9 mouse cellular contexts compared by ENCODE assay signal in genomic region chr13:37579775-37580174, GRCm38 (mm10).
DNase-seq lines count a peak whose midpoint lies in the region; ATAC-seq and TF ChIP-seq lines count a peak whose summit lies in the region.
"Had no signal": no experiment of that assay in that cellular context is flagged by ENCODE, and none has a peak within 500 bp of the region (broad histone marks: within the 10 kb centered on the region; RNA-seq: fewer than 3 reads in every experiment).

No protein-coding gene starts in this region.

- H3K4me1 ChIP-seq in embryonic facial prominence, embryonic 10.5 days = peaks cover 5% of the 10 kb centered on the region
- H3K4me1 ChIP-seq in hindbrain, embryonic 13.5 days (replicated peaks) = peaks cover 8% of the 10 kb centered on the region; the same call in 1 of the 2 replicates
- peaks cover 9% of the 10 kb centered on the region; the same call in 1 of the 2 replicates for H3K4me1 ChIP-seq in midbrain, embryonic 16.5 days (ENCODE audit: control insufficient read depth, insufficient read depth, low read length)
- H3K4me1 ChIP-seq in heart, adult 2 months (ENCODE audit: control insufficient read depth, insufficient read depth, low read length) = no peaks in the 10 kb centered on the region

- TF ChIP-seq EP300 in heart, adult 2 months (IDR thresholded peaks at IDR 0.05; ENCODE audit: insufficient read depth, low read depth, low read length) = no peak

- intact Hi-C loops in heart, adult 2 months (cut with DNase I) = no loop called here

- no peak for TF ChIP-seq POLR2A in heart, adult 2 months (IDR thresholded peaks at IDR 0.05; ENCODE audit: insufficient read depth, low read depth, low read length)

- H3K27me3 ChIP-seq in embryonic facial prominence, embryonic 10.5 days (replicated peaks; ENCODE audit: low read depth, poor library complexity, severe bottlenecking) = no peaks in the 10 kb centered on the region
- H3K27me3 ChIP-seq in hindbrain, embryonic 13.5 days = no peaks in the 10 kb centered on the region
- no peaks in the 10 kb centered on the region for H3K27me3 ChIP-seq in midbrain, embryonic 16.5 days (ENCODE audit: control insufficient read depth, insufficient read depth, low read depth, low read length)
- H3K27me3 ChIP-seq in heart, adult 2 months (ENCODE audit: control insufficient read depth, insufficient read depth, low read length) = no peaks in the 10 kb centered on the region

- peak; percentile 63; the same call in 1 of the 2 replicates for ATAC-seq in hindbrain, embryonic 13.5 days (ENCODE audit: low FRiP score)
- peak; percentile 86 for ATAC-seq in midbrain, embryonic 16.5 days

- H3K27ac ChIP-seq in embryonic facial prominence, embryonic 10.5 days (replicated peaks) = peak overlapping the region; percentile 63; the same call in 1 of the 2 replicates
- H3K27ac ChIP-seq in hindbrain, embryonic 13.5 days = peak overlapping the region; percentile 72
- peak overlapping the region; percentile 67 for H3K27ac ChIP-seq in midbrain, embryonic 16.5 days (ENCODE audit: low read length)
- H3K27ac ChIP-seq in heart, adult 2 months = no peak overlapping the region

- no peaks in the 10 kb centered on the region for H3K79me2 ChIP-seq in heart, adult 2 months (replicated peaks; ENCODE audit: control insufficient read depth, insufficient read depth, low read length)

- H3K36me3 ChIP-seq in embryonic facial prominence, embryonic 10.5 days (replicated peaks) = no peaks in the 10 kb centered on the region
- no peaks in the 10 kb centered on the region for H3K36me3 ChIP-seq in hindbrain, embryonic 13.5 days
- H3K36me3 ChIP-seq in midbrain, embryonic 16.5 days (ENCODE audit: control insufficient read depth, insufficient read depth, low read length) = no peaks in the 10 kb centered on the region
- no peaks in the 10 kb centered on the region for H3K36me3 ChIP-seq in heart, adult 2 months (ENCODE audit: control insufficient read depth, insufficient read depth, low read length)

- no peaks in the 10 kb centered on the region for H3K9me3 ChIP-seq in embryonic facial prominence, embryonic 10.5 days
- no peaks in the 10 kb centered on the region for H3K9me3 ChIP-seq in hindbrain, embryonic 13.5 days
- no peaks in the 10 kb centered on the region for H3K9me3 ChIP-seq in midbrain, embryonic 16.5 days (replicated peaks; ENCODE audit: control insufficient read depth, low read length, poor library complexity, severe bottlenecking)

- 49% methylated on average over 11 of the region's 11 CpGs for WGBS in embryonic facial prominence, embryonic 10.5 days
- 43% methylated on average over 11 of the region's 11 CpGs for WGBS in hindbrain, embryonic 13.5 days
- 15% methylated on average over 11 of the region's 11 CpGs for WGBS in midbrain, embryonic 16.5 days
- WGBS in heart, adult 2 months = 75% methylated on average over 11 of the region's 11 CpGs

- peak overlapping the region; percentile 24; the same call in 1 of the 2 replicates for H3K9ac ChIP-seq in hindbrain, embryonic 13.5 days
- peak overlapping the region; percentile 50; the same call in 1 of the 2 replicates for H3K9ac ChIP-seq in midbrain, embryonic 16.5 days (ENCODE audit: low read depth, low read length)
- no peak overlapping the region for H3K9ac ChIP-seq in heart, adult 2 months (ENCODE audit: low read depth, low read length)

- DNase-seq in cerebellum, adult 8-10 months = peak; percentile 4
- DNase-seq in embryonic facial prominence, embryonic 10.5 days (ENCODE audit: low spot score) = peak; percentile 48
- DNase-seq in adrenal gland, postnatal 25 days = no peak
- DNase-seq in heart, adult 2 months = no peak
- DNase-seq in ovary, postnatal 36 days (ENCODE audit: low spot score) = no peak
- DNase-seq: thymus, postnatal 36 days had no signal

- no peak overlapping the region for H3K4me3 ChIP-seq in embryonic facial prominence, embryonic 10.5 days
- no peak overlapping the region for H3K4me3 ChIP-seq in hindbrain, embryonic 13.5 days
- no peak overlapping the region for H3K4me3 ChIP-seq in midbrain, embryonic 16.5 days (ENCODE audit: low read depth, low read length)
- no peak overlapping the region for H3K4me3 ChIP-seq in heart, adult 2 months

- no peak overlapping the region for H3K4me2 ChIP-seq in hindbrain, embryonic 13.5 days
- H3K4me2 ChIP-seq in midbrain, embryonic 16.5 days (ENCODE audit: low read length) = peak overlapping the region; percentile 26
- H3K4me2 ChIP-seq: liver, embryonic 11.5 days had no signal

- no peak for TF ChIP-seq CTCF in heart, adult 2 months (IDR thresholded peaks at IDR 0.05)

Comparison
In these comparisons a context has a peak if more than half of its experiments do, and no peak if none do; other contexts are left out.
1. DNase-seq: peak in cerebellum, adult 8-10 months (single experiment) and embryonic facial prominence, embryonic 10.5 days (single experiment); none in adrenal gland, postnatal 25 days (single experiment), heart, adult 2 months (0 of 2) and ovary, postnatal 36 days (single experiment).